Mouse (Mus musculus): ENCODE results near the gene Timp4.
A peak's percentile ranks its signal among the peaks of the same experiment; 100 is the strongest.
"Not testable (repeated sequence)": the region's sequence is repeated elsewhere in the genome, so short reads cannot be mapped to it uniquely, and the experiment has no call there.

Gene Timp4

GRCm38 (mm10) chr6:115251531-115251985 is 447 bp downstream of the Timp4 start:
- DNase-seq (ENCODE audit: low spot score), result no peak

- no peak for DNase-seq (ENCODE audit: low spot score)
Observed at GRCm38 (mm10) chr6:115245500-115246058, 6.4 kb downstream of the Timp4 start.

GRCm38 (mm10) chr6:115244222-115244621 is 7.8 kb downstream of the Timp4 start:
- no peak for DNase-seq (ENCODE audit: low spot score)

GRCm38 (mm10) chr6:115241939-115242338 is 10.1 kb downstream of the Timp4 start:
- no peak for DNase-seq (ENCODE audit: low spot score)

GRCm38 (mm10) chr6:115241131-115241699 is 10.8 kb downstream of the Timp4 start:
- no peak for DNase-seq (ENCODE audit: low spot score)

GRCm38 (mm10) chr6:115240431-115240830 is 11.6 kb downstream of the Timp4 start:
- DNase-seq (ENCODE audit: low spot score), result not testable (repeated sequence)

GRCm38 (mm10) chr6:115239335-115239734 is 12.7 kb downstream of the Timp4 start:
- DNase-seq (ENCODE audit: low spot score), result no peak

GRCm38 (mm10) chr6:115238031-115239027 is 13.7 kb downstream of the Timp4 start:
- DNase-seq (ENCODE audit: low spot score), result no peak

- DNase-seq (ENCODE audit: low spot score), result no peak
Observed at GRCm38 (mm10) chr6:115232562-115232961, 19.4 kb downstream of the Timp4 start.

GRCm38 (mm10) chr6:115231836-115232235 is 20.2 kb downstream of the Timp4 start:
- DNase-seq (ENCODE audit: low spot score), result no peak

- DNase-seq (ENCODE audit: low spot score), result no peak
Observed at GRCm38 (mm10) chr6:115230557-115230956, 21.4 kb downstream of the Timp4 start.

- peak; percentile 66 for DNase-seq (ENCODE audit: low spot score)
Observed at GRCm38 (mm10) chr6:115227529-115227928, 24.5 kb downstream of the Timp4 start.

- no peak for DNase-seq (ENCODE audit: low spot score)
Observed at GRCm38 (mm10) chr6:115227043-115227442, 25.0 kb downstream of the Timp4 start, which contains the start of gene Gm17482. TSS of gene Gm17482 (plus strand) at chr6:115227343.

- DNase-seq (ENCODE audit: low spot score), result no peak
Observed at GRCm38 (mm10) chr6:115225519-115225918, 26.5 kb downstream of the Timp4 start.

- peak; percentile 34 for DNase-seq (ENCODE audit: low spot score)
Observed at GRCm38 (mm10) chr6:115221215-115221641, 30.8 kb downstream of the Timp4 start.

GRCm38 (mm10) chr6:115213129-115213528 is 38.9 kb downstream of the Timp4 start:
- no peak for DNase-seq (ENCODE audit: low spot score)

GRCm38 (mm10) chr6:115212132-115212903 is 39.7 kb downstream of the Timp4 start:
- no peak for DNase-seq (ENCODE audit: low spot score)

GRCm38 (mm10) chr6:115210820-115211219 is 41.2 kb downstream of the Timp4 start:
- DNase-seq (ENCODE audit: low spot score), result no peak

GRCm38 (mm10) chr6:115210187-115210586 is 41.8 kb downstream of the Timp4 start:
- DNase-seq (ENCODE audit: low spot score), result peak; percentile 43

GRCm38 (mm10) chr6:115203029-115203428 is 49.0 kb downstream of the Timp4 start:
- no peak for DNase-seq (ENCODE audit: low spot score)

- no peak for DNase-seq (ENCODE audit: low spot score)
Observed at GRCm38 (mm10) chr6:115200753-115201152, 51.3 kb downstream of the Timp4 start.
